Mouse (Mus musculus): Measurements from ENCODE around the gene Mxd4. TPM values are rescaled to one million over a fixed set of nuclear protein-coding genes. Genes with fewer than 3 reads are reported as not detected.
A peak's percentile ranks its signal among the peaks of the same experiment; 100 is the strongest.

Gene Mxd4
- polyA plus RNA-seq, 1 experiment from 2014 or later = 60.1 TPM

DNA sequence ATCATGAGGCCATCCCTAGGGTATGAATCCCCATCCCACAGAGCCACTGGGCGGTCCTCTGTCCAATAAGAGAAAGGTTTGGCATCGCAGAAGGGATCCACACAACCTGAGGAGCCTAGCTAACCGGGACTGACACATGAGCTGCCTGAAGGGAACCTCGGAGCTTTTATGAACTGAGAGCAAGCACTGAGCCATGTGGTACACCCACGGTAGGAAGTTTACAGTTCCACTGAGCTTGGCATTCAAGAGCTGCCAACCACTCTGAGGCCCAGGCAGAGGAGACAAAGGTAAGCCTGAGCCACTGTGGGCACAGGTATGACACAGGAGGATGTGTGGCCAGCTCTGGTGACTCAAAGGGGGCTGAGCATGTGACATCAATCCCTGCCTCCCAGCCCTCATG is 37.0 kb upstream of the Mxd4 start:
- ChIA-PET CTCF (interaction anchor here (0.9 to 1.4 kb wide), 3 partner anchors 11 to 14 kb away, joined by 3 to 4 read pairs (median 3); no protein-coding TSS in a partner anchor), POLR2A (interaction anchor here (1.4 kb wide), 1 partner anchor 17 kb away, joined by 3 read pairs; no protein-coding TSS in a partner anchor)
- TF ChIP-seq CTCF (IDR thresholded peaks at IDR 0.05) = no peak
- DNase-seq (ENCODE audit: low read depth, low spot score) = no peak
- no peak for ATAC-seq
- in situ Hi-C loops (cut with MboI; ENCODE audit: low pct_unique_long_range_greater_than_20kb) = no loop called here
- H3K27me3 ChIP-seq = no peaks in the 10 kb centered on the region

DNA sequence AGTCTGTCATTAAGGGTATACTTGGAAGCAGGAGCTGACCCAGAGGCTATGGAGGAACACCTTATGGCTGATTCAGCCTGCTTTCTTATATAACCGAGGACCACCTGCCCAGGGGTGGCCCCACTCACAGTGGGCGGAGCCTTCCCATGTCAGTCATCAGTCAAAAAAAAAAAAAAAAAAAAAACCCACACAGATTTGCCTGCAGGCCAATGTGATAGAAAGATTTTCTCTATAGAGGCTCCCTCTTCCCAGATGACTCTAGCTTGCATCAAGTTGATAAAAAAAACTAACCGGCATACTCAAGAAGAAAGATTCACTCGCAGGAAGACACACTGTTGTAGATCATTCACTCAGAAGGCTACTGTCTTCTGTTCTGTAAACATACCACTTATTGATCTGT is 32.5 kb upstream of the Mxd4 start:
- in situ Hi-C loops (cut with MboI; ENCODE audit: low pct_unique_long_range_greater_than_20kb) = no loop called here
- no peak for DNase-seq (ENCODE audit: low read depth, low spot score)
- ChIA-PET POLR2A (interaction anchor here (0.8 kb wide), 1 partner anchor 106 kb away, joined by 3 read pairs; no protein-coding TSS in a partner anchor), CTCF (no interaction called here)
- TF ChIP-seq CTCF (IDR thresholded peaks at IDR 0.05) = no peak
- ATAC-seq = no peak
- no peaks in the 10 kb centered on the region for H3K27me3 ChIP-seq

DNA sequence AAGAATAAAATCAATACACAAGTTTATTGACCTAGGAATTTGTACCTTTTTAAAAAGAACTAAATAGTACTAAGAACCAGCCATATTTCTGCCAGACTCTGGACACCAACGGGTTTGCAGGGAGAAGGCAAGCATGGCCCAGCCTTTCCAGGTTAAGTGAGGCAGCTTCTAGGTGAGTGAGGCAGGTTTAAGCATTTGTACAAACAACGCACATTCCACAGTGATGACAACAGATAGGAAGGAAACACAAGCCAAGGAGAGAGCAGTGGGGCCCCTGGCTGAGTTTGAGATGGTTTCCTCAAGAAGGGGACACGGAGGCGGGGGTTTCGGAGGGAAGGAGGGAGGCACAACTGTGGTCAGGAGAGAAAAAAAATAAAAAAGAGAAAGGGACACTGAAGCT is 31.2 kb upstream of the Mxd4 start:
- ChIA-PET CTCF (interaction anchor here (1.4 kb wide), 1 partner anchor 17 kb away, joined by 6 read pairs; no protein-coding TSS in a partner anchor), POLR2A (interaction anchor here (1.1 kb wide), 1 partner anchor 9 kb away, joined by 3 read pairs; no protein-coding TSS in a partner anchor)
- H3K27me3 ChIP-seq = no peaks in the 10 kb centered on the region
- TF ChIP-seq CTCF (IDR thresholded peaks at IDR 0.05) = no peak
- ATAC-seq (no peak), DNase-seq (ENCODE audit: low read depth, low spot score) (no peak)
- in situ Hi-C loops (cut with MboI; ENCODE audit: low pct_unique_long_range_greater_than_20kb) = no loop called here

DNA sequence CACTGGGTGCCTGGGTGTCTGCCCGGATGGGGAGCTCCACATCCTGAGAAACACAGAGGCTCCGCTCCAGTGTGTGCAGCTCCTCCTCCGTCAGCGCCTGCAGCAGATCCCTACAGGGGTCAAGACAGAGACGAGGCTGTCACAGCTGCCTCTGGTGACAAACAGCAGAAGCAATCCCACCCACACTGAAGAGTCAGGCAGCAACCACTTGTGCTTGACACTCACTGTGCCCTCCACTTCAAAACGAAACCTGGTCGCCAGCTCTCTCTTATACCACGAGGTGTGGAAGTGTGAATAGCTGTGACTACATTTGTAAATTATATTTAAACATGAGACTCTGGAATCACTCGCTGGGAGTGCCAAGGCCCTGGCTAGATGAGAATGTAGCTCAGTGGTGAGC is 30.2 kb upstream of the Mxd4 start:
- ATAC-seq (no peak), DNase-seq (ENCODE audit: low read depth, low spot score) (no peak)
- H3K27me3 ChIP-seq = no peaks in the 10 kb centered on the region
- no peak for TF ChIP-seq CTCF (IDR thresholded peaks at IDR 0.05)
- in situ Hi-C loops (cut with MboI; ENCODE audit: low pct_unique_long_range_greater_than_20kb) = no loop called here
- CTCF ChIA-PET = interaction anchor here (1.4 kb wide), 1 partner anchor 18 kb away, joined by 6 read pairs; no protein-coding TSS in a partner anchor
- POLR2A ChIA-PET = interaction anchor here (1.1 kb wide), 1 partner anchor 10 kb away, joined by 3 read pairs; no protein-coding TSS in a partner anchor

DNA sequence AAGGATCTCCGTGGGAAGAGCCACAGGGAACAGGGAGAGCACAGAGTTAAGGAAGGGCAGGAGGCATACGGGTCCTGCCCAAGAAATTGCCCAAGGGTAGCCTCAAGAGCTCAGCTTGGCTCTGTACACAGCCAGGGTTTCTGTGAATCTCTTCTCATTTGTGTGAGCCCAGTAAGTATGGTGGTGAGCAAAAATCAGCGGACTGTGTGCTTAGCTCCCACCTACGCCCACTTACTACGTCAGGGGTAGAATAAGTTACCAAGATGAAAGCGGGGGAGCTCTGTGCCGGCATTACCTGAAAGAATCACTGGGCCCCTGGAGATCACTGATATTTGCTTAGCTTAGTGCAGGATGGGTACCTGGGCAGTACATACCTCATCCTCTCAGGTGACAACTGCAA is 28.5 kb upstream of the Mxd4 start:
- CTCF ChIA-PET = no interaction called here

DNA sequence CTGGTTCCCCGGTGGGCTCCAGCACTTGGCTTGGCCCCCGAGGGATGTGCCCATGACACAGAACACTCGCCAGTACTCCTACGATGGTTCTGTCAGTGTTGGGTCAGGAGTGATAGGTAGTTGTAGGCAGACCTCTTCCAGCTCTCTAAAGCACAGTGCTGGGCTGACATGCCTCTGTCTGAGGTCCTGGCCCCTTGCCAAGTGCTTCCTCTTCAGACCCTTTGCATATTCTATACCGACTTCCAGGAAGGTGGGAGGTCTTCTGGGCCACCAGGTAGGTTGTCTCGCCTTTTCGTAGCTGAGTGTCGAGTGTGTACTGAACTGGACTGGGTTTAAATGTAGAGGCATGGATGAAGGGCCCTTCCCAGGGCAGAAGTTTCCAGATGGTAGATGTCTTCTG is 26.1 kb upstream of the Mxd4 start:
- H3K27me3 ChIP-seq = no peaks in the 10 kb centered on the region
- in situ Hi-C loops (cut with MboI; ENCODE audit: low pct_unique_long_range_greater_than_20kb) = loop anchor here (5.0 kb wide), 1 partner anchor 1031 kb away; no protein-coding TSS in a partner anchor
- ATAC-seq (no peak), DNase-seq (ENCODE audit: low read depth, low spot score) (no peak)
- ChIA-PET CTCF (interaction anchor here (1.0 to 1.2 kb wide), 2 partner anchors 11 to 74 kb away, joined by 3 read pairs; no protein-coding TSS in a partner anchor), POLR2A (no interaction called here)
- no peak for TF ChIP-seq CTCF (IDR thresholded peaks at IDR 0.05)

More for the DNA sequence above, 28.5 kb upstream of the Mxd4 start:
- no peak for TF ChIP-seq CTCF (IDR thresholded peaks at IDR 0.05)
- in situ Hi-C loops (cut with MboI; ENCODE audit: low pct_unique_long_range_greater_than_20kb) = no loop called here
- POLR2A ChIA-PET = no interaction called here
- ATAC-seq (no peak), DNase-seq (ENCODE audit: low read depth, low spot score) (no peak)
- no peaks in the 10 kb centered on the region for H3K27me3 ChIP-seq

DNA sequence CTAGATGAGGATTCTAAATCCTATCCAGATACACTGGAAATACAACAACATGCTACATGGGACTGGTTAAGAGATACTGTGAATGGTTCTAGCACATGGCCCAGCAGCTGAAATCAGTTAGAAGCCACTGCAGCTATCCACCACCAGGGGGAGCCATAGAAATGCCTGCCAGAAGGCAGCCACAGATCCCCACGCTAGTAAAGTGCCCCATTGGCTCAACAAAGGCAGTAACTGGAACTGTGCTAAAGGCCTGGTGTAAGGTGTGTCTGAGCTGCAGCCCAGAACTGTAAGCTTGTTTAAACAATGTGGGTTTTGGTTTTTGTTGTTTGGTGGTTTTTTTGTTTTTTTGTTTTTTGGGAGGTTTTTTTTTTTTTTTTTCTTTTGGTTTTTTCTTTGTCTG is 22.8 kb upstream of the Mxd4 start:
- DNase-seq (ENCODE audit: low read depth, low spot score) = peak; percentile 28
- POLR2A ChIA-PET = interaction anchor here (0.7 to 1.0 kb wide), 2 partner anchors 15 to 20 kb away, joined by 3 to 5 read pairs; no protein-coding TSS in a partner anchor
- in situ Hi-C loops (cut with MboI; ENCODE audit: low pct_unique_long_range_greater_than_20kb) = loop anchor here (5.0 kb wide), 1 partner anchor 1028 kb away; no protein-coding TSS in a partner anchor
- H3K27me3 ChIP-seq = no peaks in the 10 kb centered on the region
- peak; percentile 55 for ATAC-seq
- CTCF ChIA-PET = interaction anchor here (0.6 to 2.3 kb wide), 13 partner anchors 9 to 110 kb away, joined by 3 to 12 read pairs (median 5); no protein-coding TSS in a partner anchor
- TF ChIP-seq CTCF (IDR thresholded peaks at IDR 0.05) = no peak

DNA sequence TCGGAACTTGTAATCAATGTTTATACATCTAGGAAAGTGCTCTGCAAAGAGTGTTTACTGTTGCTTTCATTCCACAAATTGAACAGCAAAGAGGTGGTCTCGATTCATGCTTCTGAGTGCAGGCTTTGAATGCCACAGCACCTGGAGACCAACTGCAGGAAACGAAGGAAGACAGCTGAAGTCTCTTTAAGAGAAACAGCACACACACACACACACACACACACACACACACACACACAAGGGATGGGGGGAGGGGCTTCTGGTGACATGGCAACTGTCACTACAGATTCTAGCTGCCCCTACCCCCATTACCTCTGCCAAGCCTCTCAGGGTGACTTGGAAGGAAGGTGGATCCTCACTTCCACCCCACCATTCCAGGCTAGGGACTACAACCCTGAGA is 20.0 kb upstream of the Mxd4 start:
- TF ChIP-seq CTCF (IDR thresholded peaks at IDR 0.05) = no peak
- no peak for ATAC-seq
- ChIA-PET CTCF (interaction anchor here (2.5 kb wide), 1 partner anchor 48 kb away, joined by 8 read pairs; no protein-coding TSS in a partner anchor), POLR2A (interaction anchor here (1.2 kb wide), 1 partner anchor 17 kb away, joined by 3 read pairs; no protein-coding TSS in a partner anchor)
- no peaks in the 10 kb centered on the region for H3K27me3 ChIP-seq
- in situ Hi-C loops (cut with MboI; ENCODE audit: low pct_unique_long_range_greater_than_20kb) = loop anchor here (5.0 kb wide), 1 partner anchor 45 kb away; no protein-coding TSS in a partner anchor
- DNase-seq (ENCODE audit: low read depth, low spot score) = no peak

DNA sequence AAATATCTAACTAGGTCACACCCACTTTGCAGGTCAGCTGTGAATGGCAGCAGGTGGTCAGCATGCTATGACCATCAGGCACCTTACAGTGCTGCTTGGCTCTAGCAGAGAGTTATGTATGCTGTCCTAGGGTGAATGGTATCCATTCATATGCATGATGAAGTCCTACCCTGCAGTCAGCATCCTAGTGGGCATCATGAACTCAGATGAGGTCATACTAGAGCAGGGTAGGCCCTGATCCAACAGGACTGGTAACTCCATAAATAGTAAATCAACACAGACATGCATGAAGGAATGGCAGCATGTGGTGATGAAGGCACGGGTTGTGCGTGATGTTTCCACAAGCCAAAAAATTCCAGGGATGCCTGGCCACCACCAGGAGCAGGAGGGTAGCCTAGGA is 18.3 kb upstream of the Mxd4 start:
- in situ Hi-C loops (cut with MboI; ENCODE audit: low pct_unique_long_range_greater_than_20kb) = loop anchor here (5.0 kb wide), 1 partner anchor 47 kb away; no protein-coding TSS in a partner anchor
- POLR2A ChIA-PET = interaction anchor here (1.0 to 1.2 kb wide), 2 partner anchors 14 to 165 kb away, joined by 3 to 4 read pairs; no protein-coding TSS in a partner anchor
- CTCF ChIA-PET = interaction anchor here (1.4 to 1.5 kb wide), 2 partner anchors 36 to 51 kb away, joined by 3 to 4 read pairs; no protein-coding TSS in a partner anchor
- ATAC-seq (peak; percentile 42), DNase-seq (ENCODE audit: low read depth, low spot score) (peak; percentile 33)
- H3K27me3 ChIP-seq = no peaks in the 10 kb centered on the region
- TF ChIP-seq CTCF (IDR thresholded peaks at IDR 0.05) = no peak

DNA sequence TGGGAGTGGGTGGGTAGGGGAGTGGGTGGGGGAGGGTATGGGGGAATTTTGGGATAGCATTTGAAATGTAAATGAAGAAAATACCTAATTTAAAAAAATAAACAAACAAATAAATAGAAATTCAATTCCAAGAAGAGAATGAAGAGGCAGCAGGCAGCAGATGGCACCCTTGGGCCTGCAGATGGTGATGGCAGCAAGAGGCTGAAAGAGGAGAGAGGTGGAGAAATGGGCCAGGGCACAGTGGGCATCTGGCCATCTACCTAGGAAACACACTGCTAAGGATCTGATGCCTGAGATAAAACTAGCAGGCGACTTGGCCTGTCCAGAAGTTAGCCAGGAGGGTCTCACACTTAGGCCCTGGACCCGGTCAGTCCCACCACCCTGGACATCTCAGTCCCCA is 17.4 kb upstream of the Mxd4 start:
- H3K27me3 ChIP-seq = no peaks in the 10 kb centered on the region
- in situ Hi-C loops (cut with MboI; ENCODE audit: low pct_unique_long_range_greater_than_20kb) = loop anchor here (5.0 kb wide), 1 partner anchor 47 kb away; no protein-coding TSS in a partner anchor
- POLR2A ChIA-PET = interaction anchor here (1.0 kb wide), 1 partner anchor 14 kb away, joined by 3 read pairs; no protein-coding TSS in a partner anchor
- DNase-seq (ENCODE audit: low read depth, low spot score) (no peak), ATAC-seq (no peak)
- CTCF ChIA-PET = interaction anchor here (1.4 to 1.5 kb wide), 2 partner anchors 37 to 52 kb away, joined by 3 to 4 read pairs; no protein-coding TSS in a partner anchor
- no peak for TF ChIP-seq CTCF (IDR thresholded peaks at IDR 0.05)

DNA sequence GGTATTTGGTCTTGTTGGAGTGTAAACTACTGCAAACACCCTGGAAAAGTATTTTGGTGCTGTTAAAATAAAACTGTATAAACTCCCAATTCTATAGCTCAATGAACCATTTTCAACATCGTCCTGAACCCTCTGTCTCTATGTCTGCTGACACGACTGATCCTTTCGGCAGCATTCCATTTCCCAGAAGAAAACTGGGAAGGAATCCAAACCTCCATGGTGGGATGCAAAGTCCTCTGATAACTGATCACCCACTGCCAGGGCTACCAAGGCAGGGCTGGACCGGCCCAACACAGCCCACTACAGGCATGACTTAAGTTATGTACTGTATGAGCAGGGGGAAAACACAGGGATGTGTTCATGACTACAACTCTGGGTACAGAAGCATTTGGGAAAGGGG is 14.5 kb upstream of the Mxd4 start:
- no peak for ATAC-seq
- ChIA-PET POLR2A (interaction anchor here (1.1 to 1.3 kb wide), 2 partner anchors 15 to 33 kb away, joined by 3 to 4 read pairs; partner anchors contain the start of genes Haus3 and Poln), CTCF (interaction anchor here (0.9 to 1.5 kb wide), 6 partner anchors 8 to 68 kb away, joined by 3 to 7 read pairs (median 4); partner anchors contain the start of gene Mxd4)
- no peak for DNase-seq (ENCODE audit: low read depth, low spot score)
- TF ChIP-seq CTCF (IDR thresholded peaks at IDR 0.05) = no peak
- no peaks in the 10 kb centered on the region for H3K27me3 ChIP-seq
- in situ Hi-C loops (cut with MboI; ENCODE audit: low pct_unique_long_range_greater_than_20kb) = no loop called here
